Mouse (Mus musculus) embryonic stem cell, embryonic (primary cell): ENCODE results near the gene Wdr5.
"Not testable (repeated sequence)": the region's sequence is repeated elsewhere in the genome, so short reads cannot be mapped to it uniquely, and the experiment has no call there.

Source experiments
- CTCF ChIA-PET, 4 experiments: fragments of 300-600 bp in 2 of 4; fragments of 350-600 bp in 2 of 4; sonication (Branson Sonifier 250); formaldehyde crosslinking; loops; one replicate each; lab custom pipeline; 2022; ENCODE audit warnings: inconsistent platforms in 2 of 4; lab: Charles Lee
- POLR2A ChIA-PET, 4 experiments: fragments of 300-600 bp in 2 of 4; fragments of 350-600 bp in 2 of 4; sonication (Branson Sonifier 250); formaldehyde crosslinking; loops; one replicate each; lab custom pipeline; 2022; ENCODE audit warnings: antibody characterized with exemption in 4 of 4, inconsistent platforms in 1 of 4; lab: Charles Lee

Gene Wdr5

GRCm38 (mm10) chr2:27518283-27518682 lies 3.3 kb downstream of the Wdr5 start:
- POLR2A ChIA-PET, result interaction anchor here in 3 of 4 experiments (0.6 to 7.3 kb wide), 14 partner anchors 8 to 947 kb away, joined by 3 to 237 read pairs (median 4); partner anchors contain the start of genes Brd3 (in 3 of the 3) and Brd3os (in 1 of the 3)
- CTCF ChIA-PET, result interaction anchor here in 3 of 4 experiments (0.7 to 1.5 kb wide), 6 partner anchors 9 to 25 kb away, joined by 3 to 6 read pairs (median 4); no protein-coding TSS in a partner anchor

- POLR2A ChIA-PET, result interaction anchor here (0.6 to 11.7 kb wide), 27 partner anchors 12 to 902 kb away, joined by 3 to 145 read pairs (median 4); partner anchors contain the start of genes Wdr5 (in 2 of the 4), Brd3 (in 1 of the 4) and Brd3os (in 1 of the 4)
- CTCF ChIA-PET, result interaction anchor here in 2 of 4 experiments (0.8 to 2.5 kb wide), 3 partner anchors 14 to 45 kb away, joined by 3 to 10 read pairs (median 3); no protein-coding TSS in a partner anchor
Measured at GRCm38 (mm10) chr2:27538455-27539330, 23.7 kb downstream of the Wdr5 start.

GRCm38 (mm10) chr2:27539336-27539735 lies 24.4 kb downstream of the Wdr5 start:
- ChIA-PET POLR2A (interaction anchor here (0.6 to 11.7 kb wide), 28 partner anchors 13 to 903 kb away, joined by 3 to 145 read pairs (median 4); partner anchors contain the start of genes Wdr5 (in 2 of the 4), Brd3 (in 1 of the 4) and Brd3os (in 1 of the 4)), CTCF (interaction anchor here in 2 of 4 experiments (1.1 to 2.5 kb wide), 2 partner anchors 13 kb away, joined by 4 to 10 read pairs; no protein-coding TSS in a partner anchor)

GRCm38 (mm10) chr2:27539772-27540514 lies 25.0 kb downstream of the Wdr5 start:
- ChIA-PET CTCF (interaction anchor here in 2 of 4 experiments (0.7 to 2.5 kb wide), 4 partner anchors 12 to 112 kb away, joined by 3 to 10 read pairs (median 4); no protein-coding TSS in a partner anchor), POLR2A (interaction anchor here (0.6 to 11.7 kb wide), 37 partner anchors 12 to 1653 kb away, joined by 3 to 145 read pairs (median 4); partner anchors contain the start of genes Brd3os (in 2 of the 4), Wdr5 (in 2 of the 4) and Brd3 (in 1 of the 4))

GRCm38 (mm10) chr2:27540515-27540836 lies 25.5 kb downstream of the Wdr5 start:
- ChIA-PET CTCF (interaction anchor here in 2 of 4 experiments (0.7 to 2.5 kb wide), 3 partner anchors 12 to 112 kb away, joined by 3 to 10 read pairs (median 4); no protein-coding TSS in a partner anchor), POLR2A (interaction anchor here (0.6 to 11.7 kb wide), 21 partner anchors 10 to 1653 kb away, joined by 3 to 145 read pairs (median 5); partner anchors contain the start of genes Wdr5 (in 2 of the 4), Brd3 (in 1 of the 4) and Brd3os (in 1 of the 4))

GRCm38 (mm10) chr2:27541225-27541624 lies 26.3 kb downstream of the Wdr5 start:
- POLR2A ChIA-PET, result interaction anchor here (0.6 to 11.7 kb wide), 20 partner anchors 11 to 236 kb away, joined by 3 to 145 read pairs (median 4); partner anchors contain the start of genes Wdr5 (in 3 of the 4), Brd3 (in 1 of the 4) and Brd3os (in 1 of the 4)
- CTCF ChIA-PET, result interaction anchor here in 3 of 4 experiments (0.6 to 2.5 kb wide), 4 partner anchors 11 to 834 kb away, joined by 4 to 10 read pairs (median 4); no protein-coding TSS in a partner anchor

DNA sequence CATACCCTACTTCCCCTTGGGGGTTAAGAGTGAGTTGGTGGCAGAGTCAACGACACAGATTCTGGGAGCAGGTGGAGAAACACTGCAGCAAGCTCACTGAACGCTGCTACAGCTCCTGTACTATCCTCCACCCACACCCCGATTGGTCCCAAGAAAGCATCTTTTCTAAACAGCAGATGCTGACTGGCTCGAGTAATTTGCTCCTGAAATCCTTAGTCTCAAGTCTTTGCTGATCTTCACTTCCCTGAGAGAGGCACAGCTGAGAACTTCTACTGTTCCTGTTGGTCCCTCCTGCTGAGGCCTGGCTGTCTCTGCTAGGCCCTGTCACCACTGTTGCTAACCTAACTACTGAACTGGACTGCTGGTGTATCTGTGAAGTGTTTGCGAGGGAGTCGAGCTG lies 29.7 kb downstream of the Wdr5 start:
- ChIA-PET CTCF (no interaction called here), POLR2A (interaction anchor here in 3 of 4 experiments (0.5 to 2.1 kb wide), 4 partner anchors 9 to 111 kb away, joined by 3 to 6 read pairs (median 4); no protein-coding TSS in a partner anchor)

GRCm38 (mm10) chr2:27545517-27545916 lies 30.6 kb downstream of the Wdr5 start:
- CTCF ChIA-PET, result not testable (repeated sequence)
- POLR2A ChIA-PET, result interaction anchor here in 1 of 4 experiments (2.1 kb wide), 1 partner anchor 10 kb away, joined by 4 read pairs; no protein-coding TSS in a partner anchor

DNA sequence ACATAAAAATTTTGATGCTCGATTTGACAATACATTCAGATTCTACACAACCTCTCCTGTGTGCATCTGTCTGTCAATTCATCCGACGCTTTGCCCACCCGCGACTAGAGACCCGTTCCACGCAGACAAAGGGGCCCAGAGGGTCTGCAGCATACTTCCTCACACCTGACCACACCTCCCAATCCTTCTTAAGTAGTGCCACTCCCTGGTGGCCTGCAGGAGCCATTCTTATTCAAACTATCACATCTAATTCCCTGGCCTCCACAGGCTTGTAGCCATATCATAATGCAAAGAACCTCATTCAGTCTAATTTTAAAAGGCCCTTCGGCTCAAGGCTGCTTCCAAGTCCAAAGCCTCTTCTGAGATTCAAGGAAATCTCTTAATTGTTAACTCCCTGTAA lies 31.1 kb downstream of the Wdr5 start:
- POLR2A ChIA-PET, result interaction anchor here in 2 of 4 experiments (0.8 to 1.1 kb wide), 2 partner anchors 30 to 41 kb away, joined by 3 to 5 read pairs; no protein-coding TSS in a partner anchor
- CTCF ChIA-PET, result not testable (repeated sequence)

DNA sequence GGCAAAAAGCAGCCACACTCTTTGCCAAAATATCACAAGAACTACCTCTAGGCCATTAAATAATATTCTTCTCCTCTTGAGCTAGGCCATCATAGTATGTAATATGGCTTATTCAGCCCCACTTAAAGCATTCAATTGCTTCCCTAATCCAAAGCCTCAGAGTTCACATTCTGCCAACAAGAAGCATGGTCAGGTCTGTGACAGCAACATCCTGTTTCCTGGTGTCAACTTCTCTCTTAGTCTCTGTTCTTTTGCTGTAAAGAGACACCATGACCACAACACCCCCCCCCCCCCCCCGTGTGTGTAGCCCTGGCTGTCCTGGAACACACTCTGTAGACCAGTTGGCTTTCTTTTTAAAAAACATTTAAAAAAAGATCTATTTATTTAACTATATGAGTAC lies 32.4 kb downstream of the Wdr5 start:
- POLR2A ChIA-PET, result interaction anchor here in 3 of 4 experiments (0.7 to 1.1 kb wide), 4 partner anchors 31 to 192 kb away, joined by 3 to 6 read pairs (median 4); no protein-coding TSS in a partner anchor

GRCm38 (mm10) chr2:27547986-27548385 lies 33.0 kb downstream of the Wdr5 start:
- CTCF ChIA-PET, result interaction anchor here in 1 of 4 experiments (0.7 kb wide), 1 partner anchor 48 kb away, joined by 5 read pairs; no protein-coding TSS in a partner anchor
- POLR2A ChIA-PET, result no interaction called here

More for the DNA sequence above, 32.4 kb downstream of the Wdr5 start:
- CTCF ChIA-PET, result no interaction called here

DNA sequence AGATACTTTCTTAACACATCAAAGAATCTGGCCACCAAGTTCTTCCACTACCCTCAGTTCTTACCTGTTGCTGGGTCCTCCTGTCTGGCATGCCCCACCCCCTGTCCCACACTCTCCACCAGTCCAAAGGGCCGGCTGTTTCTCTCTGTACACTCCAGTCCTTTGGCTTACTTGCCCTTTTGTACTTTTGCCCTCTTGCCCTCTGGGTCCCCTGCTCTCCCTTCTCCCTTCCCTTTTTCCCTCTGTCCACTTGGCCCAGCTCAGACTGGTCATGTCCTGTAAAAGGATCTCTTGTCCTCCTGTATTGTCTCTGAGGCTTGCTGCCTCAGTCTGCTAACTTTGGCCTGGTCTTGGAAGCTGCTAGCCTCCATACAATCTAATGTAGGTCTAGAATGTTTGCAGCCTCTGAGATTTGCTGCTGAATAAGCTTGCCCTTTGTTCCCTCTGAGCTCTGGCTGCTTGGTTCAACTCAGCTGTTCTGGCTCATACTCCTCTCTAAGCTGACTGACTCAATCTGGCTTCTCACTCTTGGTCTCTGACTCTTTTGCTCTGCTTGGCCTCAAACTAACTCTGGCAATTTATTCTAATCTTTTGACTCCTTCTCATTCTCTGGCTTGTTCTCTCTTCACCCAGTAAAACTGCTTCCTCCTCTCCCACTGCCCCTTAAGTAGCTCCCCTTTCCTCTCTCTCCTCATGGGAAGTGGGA lies 33.9 kb downstream of the Wdr5 start:
- POLR2A ChIA-PET, result interaction anchor here in 1 of 4 experiments (0.6 kb wide), 1 partner anchor 107 kb away, joined by 5 read pairs; the partner anchor contains the start of gene Brd3os
- CTCF ChIA-PET, result interaction anchor here in 2 of 4 experiments (0.7 kb wide), 2 partner anchors 47 to 268 kb away, joined by 5 to 6 read pairs; no protein-coding TSS in a partner anchor

DNA sequence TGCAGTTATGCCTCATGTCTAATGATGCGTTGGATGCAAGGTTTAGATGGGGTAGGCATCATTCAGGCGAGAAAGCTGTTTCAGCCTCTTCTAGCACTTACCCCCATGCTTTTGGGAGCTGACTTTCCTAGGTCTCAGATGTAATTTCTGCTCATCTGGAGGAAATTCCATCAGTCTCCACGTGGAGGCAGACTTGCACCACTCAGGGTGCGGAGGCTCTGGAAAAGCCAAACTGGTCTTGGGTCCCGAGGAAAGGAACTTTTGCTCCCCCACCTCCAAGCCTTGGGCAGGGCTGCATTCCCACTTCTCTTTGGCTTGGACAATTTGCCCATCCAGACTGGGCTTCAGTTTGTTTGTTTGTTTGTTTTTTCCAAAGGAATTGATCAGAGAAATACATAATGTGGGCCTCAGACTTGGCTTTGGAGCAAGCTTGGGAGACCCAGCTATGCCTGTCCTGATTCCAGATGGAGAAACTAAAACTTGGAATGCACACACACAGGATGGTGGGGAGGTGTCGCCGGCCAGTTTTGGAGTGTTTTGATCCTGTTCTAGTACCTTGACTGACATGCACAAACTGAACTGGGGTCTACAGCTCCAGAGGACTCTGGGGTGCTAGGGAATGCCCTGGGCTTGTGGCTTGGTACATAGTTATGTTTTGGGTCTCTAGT lies 37.8 kb downstream of the Wdr5 start:
- POLR2A ChIA-PET, result interaction anchor here in 3 of 4 experiments (0.5 to 1.6 kb wide), 15 partner anchors 9 to 217 kb away, joined by 3 to 6 read pairs (median 3); no protein-coding TSS in a partner anchor
- CTCF ChIA-PET, result interaction anchor here (0.5 to 3.2 kb wide), 68 partner anchors 10 to 912 kb away, joined by 3 to 39 read pairs (median 4); partner anchors contain the start of gene Olfm1 (in 1 of the 4)

DNA sequence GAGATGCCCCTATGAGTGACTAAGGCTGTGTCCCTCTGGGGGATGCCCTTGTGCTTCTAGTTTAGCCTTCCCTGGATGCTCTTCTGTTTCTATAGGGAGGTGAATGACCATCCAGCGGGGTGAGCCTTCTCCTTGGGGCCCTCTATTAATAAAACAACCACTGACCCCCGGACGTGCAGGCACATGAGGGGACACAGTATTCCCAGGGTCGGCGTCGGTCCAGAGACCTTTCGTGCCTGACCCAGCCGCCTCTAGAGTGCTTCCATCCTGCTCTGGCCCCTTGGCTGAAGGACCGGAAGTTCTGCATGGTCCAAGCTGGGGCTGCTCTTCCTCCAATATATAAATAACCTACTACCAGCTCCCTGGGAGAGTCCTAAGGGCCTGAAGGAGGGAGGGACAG lies 39.4 kb downstream of the Wdr5 start:
- CTCF ChIA-PET, result interaction anchor here in 2 of 4 experiments (0.6 to 3.2 kb wide), 5 partner anchors 17 to 213 kb away, joined by 3 to 39 read pairs (median 4); no protein-coding TSS in a partner anchor
- POLR2A ChIA-PET, result interaction anchor here in 3 of 4 experiments (0.6 to 1.7 kb wide), 4 partner anchors 186 to 399 kb away, joined by 3 to 4 read pairs (median 3); no protein-coding TSS in a partner anchor

DNA sequence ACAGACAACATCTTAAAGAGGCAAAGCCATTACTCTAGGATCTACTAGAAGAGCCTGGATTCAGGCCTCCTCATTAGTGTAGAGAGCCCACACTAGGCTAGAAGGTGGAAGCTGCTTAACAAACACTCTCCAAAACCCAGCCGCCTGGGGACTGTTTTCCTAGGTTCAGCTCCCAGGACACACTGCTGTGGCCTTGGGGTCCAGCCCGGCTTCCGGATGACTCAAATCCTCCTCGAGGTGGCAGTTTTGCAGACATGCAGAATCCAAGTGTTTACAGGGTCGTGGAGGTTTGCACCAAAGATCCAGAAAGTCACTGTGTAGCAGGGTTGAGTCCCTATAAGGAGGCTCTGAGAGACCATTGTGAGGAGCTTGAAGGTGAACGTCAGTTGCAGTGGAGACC lies 42.0 kb downstream of the Wdr5 start:
- ChIA-PET CTCF (interaction anchor here in 1 of 4 experiments (0.5 kb wide), 1 partner anchor 907 kb away, joined by 3 read pairs; no protein-coding TSS in a partner anchor), POLR2A (no interaction called here)

DNA sequence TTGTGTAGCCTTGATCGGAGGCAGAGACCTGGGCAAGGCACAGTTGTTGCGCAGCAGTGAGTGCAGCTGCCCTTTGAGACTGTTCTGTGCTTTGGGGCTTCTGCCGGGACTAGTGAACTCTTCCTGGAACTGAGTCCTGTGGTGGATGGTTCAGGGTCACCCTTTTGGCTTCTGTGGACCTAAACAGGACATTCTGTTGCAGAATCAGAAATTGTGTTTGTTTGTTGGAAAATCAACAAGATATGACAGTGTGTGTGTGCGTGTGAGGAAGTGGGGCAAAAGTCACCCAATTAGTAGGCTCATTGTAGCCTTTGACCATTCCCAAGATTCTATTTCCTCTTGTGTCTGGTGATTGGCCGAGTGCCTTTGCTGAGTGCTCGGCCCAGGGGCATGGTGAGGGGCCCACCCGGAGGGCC lies 45.8 kb downstream of the Wdr5 start:
- ChIA-PET CTCF (no interaction called here), POLR2A (interaction anchor here in 2 of 4 experiments (0.5 to 0.7 kb wide), 3 partner anchors 42 to 248 kb away, joined by 3 to 4 read pairs (median 3); no protein-coding TSS in a partner anchor)
